Mouse (Mus musculus): ENCODE data around the gene Pgam5. TPM values are rescaled to one million over a fixed set of nuclear protein-coding genes. Genes with fewer than 3 reads are reported as not detected.

The Pgam5 gene
- polyA plus RNA-seq (2012; rRNA removed): 28.2 and 33.0 TPM in 2 replicates

DNA sequence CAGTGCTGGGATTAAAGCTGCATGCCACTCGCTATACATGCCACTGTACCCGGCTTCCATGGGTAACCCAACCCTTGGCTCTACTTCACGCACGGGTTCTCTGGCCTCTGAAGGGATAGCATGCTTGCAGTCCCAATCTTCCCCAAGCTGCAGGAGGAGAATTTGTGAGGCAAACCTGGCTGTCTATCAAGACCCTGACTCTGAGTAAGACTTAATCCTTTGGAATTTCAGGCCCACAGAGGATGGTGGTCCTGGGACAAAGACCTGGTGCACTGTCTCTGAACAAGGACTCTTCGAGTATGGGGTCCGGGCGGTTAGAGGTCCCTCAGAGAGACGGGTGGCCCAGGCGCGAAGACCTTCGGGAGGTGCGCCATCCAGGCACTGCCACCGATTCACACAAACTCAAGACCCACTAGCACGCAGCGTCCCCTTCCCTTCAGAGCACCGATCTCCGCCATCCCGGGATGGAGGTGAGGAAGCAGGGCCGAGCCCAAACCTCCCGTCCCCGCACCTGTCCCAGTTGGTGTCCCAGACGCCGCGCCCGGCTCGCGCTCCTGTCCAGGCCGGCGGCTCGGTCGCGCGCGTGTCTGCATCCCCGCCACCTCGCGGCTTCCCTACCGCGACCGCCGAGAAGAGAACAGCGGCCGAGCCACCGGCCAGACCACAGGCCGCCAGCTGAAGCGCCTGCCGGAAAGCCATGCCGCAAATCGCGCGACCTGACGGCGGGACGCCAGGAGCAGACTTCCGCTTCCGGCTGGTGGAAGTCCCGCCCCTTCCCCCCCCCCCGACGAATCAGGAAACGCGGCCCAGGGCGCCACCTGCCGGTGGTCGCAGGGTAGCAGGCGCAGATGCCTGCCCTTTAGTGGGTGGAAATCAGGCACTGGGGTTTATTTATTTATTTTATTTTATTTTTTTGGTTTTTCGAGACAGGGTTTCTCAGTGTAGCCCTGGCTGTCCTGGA, at the start of gene Pgam5:
TSS of gene Pgam5 (minus strand) at position 773 of the 961 bp plus-strand sequence.

DNA sequence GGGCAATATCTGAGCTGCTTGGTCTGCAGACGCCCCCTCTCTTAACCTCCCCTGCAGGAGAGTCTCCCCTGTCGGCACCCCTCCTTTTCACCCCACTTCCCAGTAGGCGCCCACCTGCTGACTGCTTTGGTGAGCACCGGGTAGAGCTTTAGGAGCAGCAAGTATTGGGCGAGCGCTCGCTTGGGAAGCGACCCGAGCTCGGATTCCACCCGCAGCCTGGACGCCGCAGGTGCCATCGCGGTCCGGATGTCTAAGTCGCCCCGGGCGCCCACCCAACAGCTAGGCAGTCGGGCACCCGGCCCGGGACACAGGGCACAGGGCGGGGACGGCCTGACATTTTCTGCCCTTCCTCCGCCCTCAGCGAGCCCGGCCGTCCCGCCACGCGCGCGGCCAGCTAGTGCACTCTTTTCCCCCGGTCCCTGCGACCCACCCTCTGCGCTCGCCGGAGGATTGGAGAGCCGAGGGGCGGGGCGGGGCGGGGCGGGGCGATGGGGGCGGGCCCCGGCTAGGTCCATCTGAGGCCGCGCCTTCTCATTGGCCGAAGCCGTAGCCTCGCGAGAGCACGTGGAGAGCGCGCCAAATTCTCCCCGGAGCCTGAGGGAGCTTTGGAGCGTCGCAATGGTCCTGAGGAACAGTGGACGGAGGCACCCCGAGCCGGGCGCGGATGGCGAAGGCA, 16.2 kb upstream of the Pgam5 start, which contains the start of the genes Pxmp2 and Pole:
TSS of gene Pxmp2 (minus strand) at position 417 of the 676 bp plus-strand sequence.
TSS of gene Pole (plus strand) at position 537 of the 676 bp plus-strand sequence.

DNA sequence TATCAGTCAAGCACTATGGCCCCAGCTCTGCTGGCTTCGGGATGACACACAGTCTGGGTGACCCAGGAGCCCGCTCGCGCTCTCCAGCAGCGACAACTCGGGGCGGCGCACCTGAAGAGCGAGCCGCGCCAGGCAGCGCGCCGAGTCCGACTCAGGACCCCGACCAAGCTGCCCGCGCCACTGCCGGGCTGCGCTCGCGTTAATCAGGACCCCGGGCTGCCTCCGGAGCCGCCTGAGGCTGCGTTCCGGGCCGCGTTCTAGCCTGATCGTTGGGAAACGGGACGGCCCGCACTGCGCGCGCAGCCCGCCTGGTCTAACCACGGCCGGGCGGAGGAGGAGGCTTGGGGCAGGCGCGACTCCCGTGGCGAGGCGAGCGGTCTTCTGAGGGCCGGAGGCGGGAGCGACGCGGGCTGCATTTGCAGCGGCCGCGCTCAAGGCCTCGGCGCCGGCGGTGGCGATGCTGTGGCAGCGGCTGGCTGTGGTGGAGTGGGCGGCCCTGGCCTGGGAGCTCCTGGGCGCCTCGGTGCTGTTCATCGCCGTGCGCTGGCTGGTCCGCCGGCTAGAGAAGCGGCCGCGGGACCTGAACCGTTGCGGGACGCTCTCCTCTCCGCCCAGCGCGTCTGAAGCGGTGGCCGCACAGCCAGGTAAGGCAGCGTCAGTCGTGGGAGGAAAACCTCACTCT, 38.8 kb downstream of the Pgam5 start, which contains the start of gene Ankle2:
TSS of gene Ankle2 (plus strand) at position 225 of the 682 bp plus-strand sequence.

Other genes starting within 250 kb of the Pgam5 start
- 0.12 TPM in 1 of 2 replicates, not detected in the other for gene Gm17655, start 197.4 kb downstream of the Pgam5 start, polyA plus RNA-seq (2012; rRNA removed)
- 0.10 TPM in 1 of 2 replicates, not detected in the other for gene Gm35315, start 175.5 kb downstream of the Pgam5 start, polyA plus RNA-seq (2012; rRNA removed)
- 0.42 and 1.0 TPM in 2 replicates for gene Plcxd1, start 169.9 kb downstream of the Pgam5 start, polyA plus RNA-seq (2012; rRNA removed)
- gene Gtpbp6, start 161.7 kb downstream of the Pgam5 start, polyA plus RNA-seq (2012; rRNA removed): 205 and 214 TPM in 2 replicates
- 0.25 and 0.47 TPM in 2 replicates for gene Zfp605, start 159.8 kb downstream of the Pgam5 start, polyA plus RNA-seq (2012; rRNA removed)
- gene Chfr, start 134.1 kb downstream of the Pgam5 start, polyA plus RNA-seq (2012; rRNA removed): 45.8 and 52.5 TPM in 2 replicates
- 14.8 and 15.8 TPM in 2 replicates for gene Golga3, start 93.2 kb downstream of the Pgam5 start, polyA plus RNA-seq (2012; rRNA removed)
- 16.3 and 19.1 TPM in 2 replicates for gene Ankle2, start 38.9 kb downstream of the Pgam5 start, polyA plus RNA-seq (2012; rRNA removed)
- gene Pxmp2, start 16.3 kb upstream of the Pgam5 start, polyA plus RNA-seq (2012; rRNA removed): 4.5 and 5.5 TPM in 2 replicates
- gene Pole, start 16.4 kb upstream of the Pgam5 start, polyA plus RNA-seq (2012; rRNA removed): 7.7 and 12.0 TPM in 2 replicates
- gene P2rx2, start 73.3 kb upstream of the Pgam5 start, polyA plus RNA-seq (2012; rRNA removed): 1.3 and 1.6 TPM in 2 replicates
- gene Lrcol1, start 74.8 kb upstream of the Pgam5 start, polyA plus RNA-seq (2012; rRNA removed): not detected in 2 replicates
- 207 and 215 TPM in 2 replicates for gene Fbrsl1, start 178.6 kb upstream of the Pgam5 start, polyA plus RNA-seq (2012; rRNA removed)

Measured in ovary, adult 2 months (tissue).